Mouse (Mus musculus) testis, adult 2 months (tissue): ENCODE measurements at regions not wholly inside any gene's neighbourhood (a gene's known extent, or its start where the extent isn't known, plus 50 kb on each side); places are given as distances from the start of the nearest gene placed in this dataset.

ENCODE experiments used
- CTCF ChIP-seq: fragments of 200-500 bp; IDR thresholded peaks from 2 replicates; pipeline ENCODE4 v1.5.1; 2012; ENCODE audit warnings: low read depth, mild to moderate bottlenecking, inconsistent platforms, low read length, moderate library complexity; ENCODE audit not compliant: control insufficient read depth, insufficient read depth, insufficient replicate concordance
- POLR2A ChIP-seq: fragments of 200-500 bp; IDR thresholded peaks from 2 replicates; pipeline ENCODE4 v1.6.1; 2012; ENCODE audit warnings: low read depth, mild to moderate bottlenecking, inconsistent platforms, low read length, moderate library complexity; ENCODE audit not compliant: control insufficient read depth

DNA sequence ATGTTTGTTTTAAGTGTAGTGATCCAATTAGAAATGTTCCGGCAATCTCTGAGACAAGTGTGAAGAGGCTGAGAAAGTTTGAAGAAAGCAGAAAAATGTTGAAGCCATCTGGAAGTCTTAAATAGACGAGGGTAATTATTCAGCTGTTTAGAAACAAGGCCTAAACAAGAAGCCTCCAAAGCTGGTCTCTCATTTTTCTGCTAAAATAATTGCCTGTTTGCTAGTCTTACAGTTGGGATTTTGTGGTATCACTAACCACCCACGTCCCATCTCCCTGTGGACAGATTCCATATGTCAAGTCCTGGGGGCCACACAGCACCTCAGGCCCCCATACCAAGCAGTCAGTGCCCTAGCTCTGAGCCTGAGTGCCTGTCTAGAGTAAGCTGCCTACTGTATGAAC, 59.4 kb upstream of the Bace2 start:
- TF ChIP-seq CTCF = no peak
- TF ChIP-seq POLR2A = no peak
